Mouse (Mus musculus) ES-E14 (cell line): Measurements from ENCODE around the gene Lrrn2.

Experiments
- CHD2 ChIP-seq: IDR thresholded peaks from 2 replicates; pipeline ENCODE4 v1.6.1; 2014; ENCODE audit warnings: mild to moderate bottlenecking, low read depth, low read length, inconsistent platforms
- HCFC1 ChIP-seq: IDR thresholded peaks from 2 replicates; pipeline ENCODE4 v1.6.1; 2012; ENCODE audit warnings: low read length, inconsistent platforms, borderline replicate concordance; ENCODE audit not compliant: insufficient read depth
- MAFK ChIP-seq: IDR thresholded peaks from 2 replicates; pipeline ENCODE4 v1.6.1; 2014; ENCODE audit warnings: mild to moderate bottlenecking, low read depth, low read length, inconsistent platforms; ENCODE audit not compliant: insufficient read depth
- ZC3H11A ChIP-seq: IDR thresholded peaks from 2 replicates; pipeline ENCODE4 v1.6.1; 2012; ENCODE audit warnings: low read depth, mild to moderate bottlenecking, inconsistent platforms, low read length, borderline replicate concordance
- ZNF384 ChIP-seq: IDR thresholded peaks from 2 replicates; pipeline ENCODE4 v1.6.1; 2012; ENCODE audit warnings: low read depth, low read length, inconsistent platforms

GRCm38 (mm10) chr1:132956809-132957208, 76.7 kb downstream of the Lrrn2 start:
- TF ChIP-seq CHD2 (no peak), HCFC1 (no peak), MAFK (no peak), ZNF384 (no peak), ZC3H11A (no peak)
